Mouse (Mus musculus): ENCODE data around the gene Dgkq. TPM values are rescaled to one million over a fixed set of nuclear protein-coding genes. Genes with fewer than 3 reads are reported as not detected.
A peak's percentile ranks its signal among the peaks of the same experiment; 100 is the strongest.

Gene Dgkq
- polyA plus RNA-seq, 1 experiment from 2014 or later = 11.6 TPM

GRCm38 (mm10) chr5:108628891-108629633 is 40.4 kb downstream of the Dgkq start:
- H3K36me3 ChIP-seq (ENCODE audit: control insufficient read depth, insufficient read depth, low read length) = no peaks in the 10 kb centered on the region
- peak overlapping the region; percentile 63 for H3K4me3 ChIP-seq (ENCODE audit: low read depth, low read length)
- ATAC-seq (ENCODE audit: insufficient read depth, low FRiP score, low TSS enrichment) (peak; percentile 88), DNase-seq (ENCODE audit: low spot score) (no peak)
- H3K27me3 ChIP-seq (ENCODE audit: control insufficient read depth, insufficient read depth, low read length) = no peaks in the 10 kb centered on the region
- H3K27ac ChIP-seq (ENCODE audit: low read depth, low read length) = peak overlapping the region; percentile 73
- no peaks in the 10 kb centered on the region for H3K9me3 ChIP-seq (ENCODE audit: control insufficient read depth, low read length)
- peaks cover 6% of the 10 kb centered on the region; the same call in 1 of the 2 replicates for H3K4me1 ChIP-seq (ENCODE audit: control insufficient read depth, insufficient read depth, low read length)
- peak overlapping the region; percentile 79 for H3K4me2 ChIP-seq (ENCODE audit: low read depth)
- WGBS = 2% methylated on average over 32 of the region's 32 CpGs
- H3K9ac ChIP-seq (ENCODE audit: low read length) = peak overlapping the region; percentile 85

- 91% methylated on average over 4 of the region's 4 CpGs for WGBS
- no peak overlapping the region for H3K4me3 ChIP-seq (ENCODE audit: low read depth, low read length)
- H3K9ac ChIP-seq (ENCODE audit: low read length) = no peak overlapping the region
- H3K36me3 ChIP-seq (ENCODE audit: control insufficient read depth, insufficient read depth, low read length) = no peaks in the 10 kb centered on the region
- H3K4me2 ChIP-seq (ENCODE audit: low read depth) = no peak overlapping the region
- peaks cover 6% of the 10 kb centered on the region; the same call in 1 of the 2 replicates for H3K4me1 ChIP-seq (ENCODE audit: control insufficient read depth, insufficient read depth, low read length)
- no peaks in the 10 kb centered on the region for H3K27me3 ChIP-seq (ENCODE audit: control insufficient read depth, insufficient read depth, low read length)
- DNase-seq (ENCODE audit: low spot score) (no peak), ATAC-seq (ENCODE audit: insufficient read depth, low FRiP score, low TSS enrichment) (no peak)
- H3K27ac ChIP-seq (ENCODE audit: low read depth, low read length) = no peak overlapping the region
- H3K9me3 ChIP-seq (ENCODE audit: control insufficient read depth, low read length) = no peaks in the 10 kb centered on the region
Observed at GRCm38 (mm10) chr5:108626050-108626660, 43.3 kb downstream of the Dgkq start.

- H3K4me3 ChIP-seq (ENCODE audit: low read depth, low read length) = no peak overlapping the region
- H3K4me2 ChIP-seq (ENCODE audit: low read depth) = no peak overlapping the region
- ATAC-seq (ENCODE audit: insufficient read depth, low FRiP score, low TSS enrichment) = no peak
- 65% methylated on average over 2 of the region's 2 CpGs for WGBS
- H3K27me3 ChIP-seq (ENCODE audit: control insufficient read depth, insufficient read depth, low read length) = no peaks in the 10 kb centered on the region
- H3K27ac ChIP-seq (ENCODE audit: low read depth, low read length) = no peak overlapping the region
- no peaks in the 10 kb centered on the region for H3K9me3 ChIP-seq (ENCODE audit: control insufficient read depth, low read length)
- no peaks in the 10 kb centered on the region; the same call in none of the 2 replicates for H3K36me3 ChIP-seq (ENCODE audit: control insufficient read depth, insufficient read depth, low read length)
- DNase-seq (ENCODE audit: low spot score) = no peak
- H3K9ac ChIP-seq (ENCODE audit: low read length) = no peak overlapping the region
- H3K4me1 ChIP-seq (ENCODE audit: control insufficient read depth, insufficient read depth, low read length) = no peaks in the 10 kb centered on the region
Observed at GRCm38 (mm10) chr5:108621870-108622269, 47.6 kb downstream of the Dgkq start.

GRCm38 (mm10) chr5:108610426-108610825 is 59.0 kb downstream of the Dgkq start:
- Histone ChIP-seq H3K9me3 (ENCODE audit: control insufficient read depth, low read length) (no peaks in the 10 kb centered on the region), H3K9ac (ENCODE audit: low read length) (no peak overlapping the region), H3K4me1 (ENCODE audit: control insufficient read depth, insufficient read depth, low read length) (no peaks in the 10 kb centered on the region), H3K4me2 (ENCODE audit: low read depth) (no peak overlapping the region), H3K36me3 (ENCODE audit: control insufficient read depth, insufficient read depth, low read length) (peaks cover 24% of the 10 kb centered on the region), H3K27me3 (ENCODE audit: control insufficient read depth, insufficient read depth, low read length) (no peaks in the 10 kb centered on the region), H3K27ac (ENCODE audit: low read depth, low read length) (no peak overlapping the region), H3K4me3 (ENCODE audit: low read depth, low read length) (no peak overlapping the region)
- ATAC-seq (ENCODE audit: insufficient read depth, low FRiP score, low TSS enrichment) = no peak
- 95% methylated on average over 1 of the region's 1 CpGs for WGBS
- DNase-seq (ENCODE audit: low spot score) = no peak

GRCm38 (mm10) chr5:108602537-108602936 is 66.9 kb downstream of the Dgkq start:
- WGBS = 92% methylated on average over 9 of the region's 9 CpGs
- no peak for ATAC-seq (ENCODE audit: insufficient read depth, low FRiP score, low TSS enrichment)
- Histone ChIP-seq H3K9me3 (ENCODE audit: control insufficient read depth, low read length) (no peaks in the 10 kb centered on the region), H3K27me3 (ENCODE audit: control insufficient read depth, insufficient read depth, low read length) (no peaks in the 10 kb centered on the region), H3K9ac (ENCODE audit: low read length) (no peak overlapping the region), H3K4me2 (ENCODE audit: low read depth) (no peak overlapping the region), H3K4me1 (ENCODE audit: control insufficient read depth, insufficient read depth, low read length) (no peaks in the 10 kb centered on the region), H3K4me3 (ENCODE audit: low read depth, low read length) (no peak overlapping the region), H3K27ac (ENCODE audit: low read depth, low read length) (no peak overlapping the region), H3K36me3 (ENCODE audit: control insufficient read depth, insufficient read depth, low read length) (peaks cover 35% of the 10 kb centered on the region)
- no peak for DNase-seq (ENCODE audit: low spot score)

GRCm38 (mm10) chr5:108599923-108600322 is 69.5 kb downstream of the Dgkq start:
- H3K9me3 ChIP-seq (ENCODE audit: control insufficient read depth, low read length) = no peaks in the 10 kb centered on the region
- H3K36me3 ChIP-seq (ENCODE audit: control insufficient read depth, insufficient read depth, low read length) = peaks cover 32% of the 10 kb centered on the region
- no peaks in the 10 kb centered on the region for H3K27me3 ChIP-seq (ENCODE audit: control insufficient read depth, insufficient read depth, low read length)
- no peak overlapping the region for H3K4me2 ChIP-seq (ENCODE audit: low read depth)
- H3K9ac ChIP-seq (ENCODE audit: low read length) = no peak overlapping the region
- H3K4me3 ChIP-seq (ENCODE audit: low read depth, low read length) = no peak overlapping the region
- no peak overlapping the region for H3K27ac ChIP-seq (ENCODE audit: low read depth, low read length)
- WGBS = 90% methylated on average over 1 of the region's 1 CpGs
- DNase-seq (ENCODE audit: low spot score) = no peak
- no peak for ATAC-seq (ENCODE audit: insufficient read depth, low FRiP score, low TSS enrichment)
- H3K4me1 ChIP-seq (ENCODE audit: control insufficient read depth, insufficient read depth, low read length) = no peaks in the 10 kb centered on the region

Other genes with a start within 250 kb of the Dgkq start
- 386 and 414 TPM in 2 replicates for gene Atp5k, start 235.2 kb downstream of the Dgkq start, polyA plus RNA-seq (2014; fragmentation: Nextera tagmentation; extraction: Ambion mirVana)
- not detected in 2 replicates for gene Mfsd7a, start 220.8 kb downstream of the Dgkq start, polyA plus RNA-seq (2014; fragmentation: Nextera tagmentation; extraction: Ambion mirVana)
- 35.2 and 36.2 TPM in 2 replicates for gene Pcgf3, start 208.4 kb downstream of the Dgkq start, polyA plus RNA-seq (2014; fragmentation: Nextera tagmentation; extraction: Ambion mirVana)
- gene Cplx1, start 119.6 kb downstream of the Dgkq start, polyA plus RNA-seq (2014; fragmentation: Nextera tagmentation; extraction: Ambion mirVana) = 16.9 and 17.4 TPM in 2 replicates
- 53.4 and 53.5 TPM in 2 replicates for gene Gak, start 39.9 kb downstream of the Dgkq start, polyA plus RNA-seq (2014; fragmentation: Nextera tagmentation; extraction: Ambion mirVana)
- gene Tmem175, start 39.9 kb downstream of the Dgkq start, polyA plus RNA-seq (2014; fragmentation: Nextera tagmentation; extraction: Ambion mirVana) = 17.7 and 20.7 TPM in 2 replicates
- gene Idua, start 9.3 kb downstream of the Dgkq start, polyA plus RNA-seq (2014; fragmentation: Nextera tagmentation; extraction: Ambion mirVana) = 7.1 and 8.2 TPM in 2 replicates
- gene Slc26a1, start 5.9 kb upstream of the Dgkq start, polyA plus RNA-seq (2014; fragmentation: Nextera tagmentation; extraction: Ambion mirVana) = 0.96 and 0.97 TPM in 2 replicates
- gene Fgfrl1, start 22.7 kb upstream of the Dgkq start, polyA plus RNA-seq (2014; fragmentation: Nextera tagmentation; extraction: Ambion mirVana) = 26.0 and 28.6 TPM in 2 replicates
- gene Rnf212, start 105.3 kb upstream of the Dgkq start, polyA plus RNA-seq (2014; fragmentation: Nextera tagmentation; extraction: Ambion mirVana) = 0.95 and 0.97 TPM in 2 replicates
- gene Tmed11, start 125.7 kb upstream of the Dgkq start, polyA plus RNA-seq (2014; fragmentation: Nextera tagmentation; extraction: Ambion mirVana) = not detected in 2 replicates
- gene Vmn2r8, start 139.2 kb upstream of the Dgkq start, polyA plus RNA-seq (2014; fragmentation: Nextera tagmentation; extraction: Ambion mirVana) = not detected in 2 replicates
- gene Vmn2r9, start 182.9 kb upstream of the Dgkq start, polyA plus RNA-seq (2014; fragmentation: Nextera tagmentation; extraction: Ambion mirVana) = not detected in 2 replicates